Mouse (Mus musculus) midbrain, embryonic 15.5 days (tissue): ENCODE data around the gene Tmem26. TPM values are rescaled to one million over a fixed set of nuclear protein-coding genes. Genes with fewer than 3 reads are reported as not detected.

Experiments used
- ATAC-seq: fragments of 200-750 bp; cut with Nextera tagmentation; replicated peaks from 2 replicates; pipeline ENCODE4 v1.8.0; 2017; ENCODE audit warnings: moderate TSS enrichment
- H3K27ac ChIP-seq: fragments of 300-500 bp; sonication (generic); 2 replicates; pipeline ENCODE4 v1.5.1; 2015; ENCODE audit warnings: mild to moderate bottlenecking, inconsistent platforms
- H3K27me3 ChIP-seq: fragments of 300-500 bp; sonication (generic); replicated peaks from 2 replicates; pipeline ENCODE4 v1.6.1; 2015; ENCODE audit warnings: inconsistent platforms
- H3K36me3 ChIP-seq: fragments of 300-500 bp; sonication (generic); replicated peaks from 2 replicates; pipeline ENCODE4 v1.6.1; 2015; ENCODE audit warnings: inconsistent platforms
- H3K4me1 ChIP-seq: fragments of 300-500 bp; sonication (generic); 2 replicates; pipeline ENCODE4 v1.6.1; 2015; ENCODE audit warnings: inconsistent platforms
- H3K4me2 ChIP-seq: fragments of 300-500 bp; sonication (generic); 2 replicates; pipeline ENCODE4 v1.6.1; 2015; ENCODE audit warnings: inconsistent platforms, mild to moderate bottlenecking, moderate library complexity
- H3K4me3 ChIP-seq: fragments of 300-500 bp; sonication (generic); 2 replicates; pipeline ENCODE4 v1.5.1; 2015; ENCODE audit warnings: mild to moderate bottlenecking, inconsistent platforms
- H3K9ac ChIP-seq: fragments of 300-500 bp; sonication (generic); 2 replicates; pipeline ENCODE4 v1.6.1; 2015; ENCODE audit warnings: mild to moderate bottlenecking, inconsistent platforms
- H3K9me3 ChIP-seq: fragments of 300-500 bp; sonication (generic); 2 replicates; pipeline ENCODE4 v1.6.1; 2016; ENCODE audit warnings: inconsistent platforms
- WGBS: fragments of 180-500 bp; shearing (Covaris S2); methylation state at CpG from one replicate; pipeline ENCODE4 v1.1.7; 2015; ENCODE audit warnings: mixed read lengths; 5-methylcytosine and 5-hydroxymethylcytosine counted together
- polyA plus RNA-seq: library from polyadenylated mRNA; unstranded; fragments of >200 nt; fragmentation: Nextera tagmentation; extraction: Ambion mirVana; gene quantifications from 2 replicates; pipeline ENCODE4 v1.2.1, GENCODE M21; 2015

The Tmem26 gene
- polyA plus RNA-seq, 1 experiment from 2014 or later = 4.9 TPM

DNA sequence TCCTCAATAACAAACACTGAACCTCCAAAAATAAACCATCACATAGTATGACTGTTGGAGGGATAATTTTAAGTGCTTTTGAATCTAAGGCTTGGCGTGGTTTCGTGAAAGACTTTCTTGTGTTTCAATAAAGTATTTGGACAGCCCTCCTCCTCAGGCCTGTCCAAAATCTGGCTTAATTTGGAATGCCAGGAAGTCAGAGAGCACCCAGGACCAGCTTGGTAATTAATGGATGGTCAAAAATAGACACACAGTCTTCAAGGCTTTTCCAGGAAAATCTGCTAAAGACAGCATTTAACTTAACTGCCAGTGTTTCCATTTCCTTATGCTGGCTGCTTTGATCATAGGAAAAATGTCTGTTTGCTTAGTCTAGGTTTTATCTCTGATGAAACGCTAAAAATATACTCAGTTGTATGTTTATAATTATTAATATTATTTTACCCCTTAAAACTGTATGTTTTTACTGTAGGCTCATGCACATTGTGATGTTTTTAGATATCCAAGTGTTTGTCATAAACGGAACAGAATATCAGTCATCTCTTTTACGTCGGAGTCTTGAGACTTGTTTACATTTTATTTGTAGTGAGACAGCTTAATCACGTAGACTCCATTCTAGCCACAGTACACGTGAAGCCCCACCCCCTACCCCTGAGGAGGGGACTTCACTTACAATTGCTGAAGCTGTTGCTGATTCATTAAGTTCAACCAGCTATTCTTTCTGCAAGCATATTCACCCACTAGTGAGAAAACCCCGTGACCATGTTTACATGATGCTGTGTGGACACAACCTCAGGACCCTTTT, 57.8 kb downstream of the Tmem26 start:
- 85% methylated on average over 9 of the region's 9 CpGs for WGBS
- no peaks in the 10 kb centered on the region for H3K27me3 ChIP-seq
- H3K27ac ChIP-seq = no peak overlapping the region
- no peak overlapping the region for H3K9ac ChIP-seq
- H3K4me1 ChIP-seq = no peaks in the 10 kb centered on the region
- H3K9me3 ChIP-seq = no peaks in the 10 kb centered on the region
- no peak overlapping the region for H3K4me3 ChIP-seq
- ATAC-seq = no peak
- no peak overlapping the region for H3K4me2 ChIP-seq
- no peaks in the 10 kb centered on the region for H3K36me3 ChIP-seq

DNA sequence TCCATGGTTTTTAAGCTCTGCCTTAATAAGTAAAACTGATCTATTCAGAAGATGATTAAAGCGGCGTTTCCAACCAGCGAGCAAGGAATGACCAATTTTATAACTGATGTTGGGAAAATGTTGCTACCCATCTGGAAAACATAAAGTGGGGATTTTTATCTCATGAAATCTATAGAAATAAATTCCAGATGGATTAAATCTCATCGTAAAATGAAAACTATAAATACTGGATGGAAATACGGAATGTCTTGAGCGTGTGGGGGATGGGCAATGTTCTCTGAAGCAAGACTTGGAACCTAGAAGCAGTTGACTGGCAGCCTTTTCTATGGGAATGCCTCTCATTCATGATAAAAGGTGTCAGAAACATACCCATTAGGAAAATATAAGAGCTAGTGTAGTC, 59.3 kb downstream of the Tmem26 start:
- Histone ChIP-seq H3K36me3 (no peaks in the 10 kb centered on the region), H3K4me1 (no peaks in the 10 kb centered on the region), H3K9ac (no peak overlapping the region), H3K27me3 (no peaks in the 10 kb centered on the region), H3K9me3 (no peaks in the 10 kb centered on the region), H3K4me3 (no peak overlapping the region), H3K27ac (no peak overlapping the region), H3K4me2 (no peak overlapping the region)
- 89% methylated on average over 6 of the region's 6 CpGs for WGBS
- no peak for ATAC-seq

DNA sequence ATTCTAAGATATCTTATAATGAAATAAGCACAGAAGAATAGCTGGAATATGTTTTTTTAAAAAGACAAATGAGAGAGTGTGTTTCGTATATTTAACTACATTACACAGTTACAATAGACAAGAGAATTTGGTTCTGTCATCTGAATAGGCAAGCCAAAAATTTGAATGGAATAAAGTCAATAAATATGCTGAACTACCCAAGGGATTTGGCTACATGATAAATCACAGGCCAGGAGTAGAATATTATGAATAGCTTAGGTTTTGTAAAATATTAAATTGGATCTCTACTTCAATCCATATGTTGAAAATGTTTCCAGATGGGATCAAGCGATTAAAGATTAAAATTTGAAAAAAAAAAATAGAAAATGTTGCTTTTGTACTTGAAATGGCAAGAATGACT, 60.4 kb downstream of the Tmem26 start:
- no peak for ATAC-seq
- 93% methylated on average over 2 of the region's 2 CpGs for WGBS
- Histone ChIP-seq H3K36me3 (no peaks in the 10 kb centered on the region), H3K27me3 (no peaks in the 10 kb centered on the region), H3K9ac (no peak overlapping the region), H3K4me2 (no peak overlapping the region), H3K27ac (no peak overlapping the region), H3K4me1 (no peaks in the 10 kb centered on the region), H3K9me3 (no peaks in the 10 kb centered on the region), H3K4me3 (no peak overlapping the region)

DNA sequence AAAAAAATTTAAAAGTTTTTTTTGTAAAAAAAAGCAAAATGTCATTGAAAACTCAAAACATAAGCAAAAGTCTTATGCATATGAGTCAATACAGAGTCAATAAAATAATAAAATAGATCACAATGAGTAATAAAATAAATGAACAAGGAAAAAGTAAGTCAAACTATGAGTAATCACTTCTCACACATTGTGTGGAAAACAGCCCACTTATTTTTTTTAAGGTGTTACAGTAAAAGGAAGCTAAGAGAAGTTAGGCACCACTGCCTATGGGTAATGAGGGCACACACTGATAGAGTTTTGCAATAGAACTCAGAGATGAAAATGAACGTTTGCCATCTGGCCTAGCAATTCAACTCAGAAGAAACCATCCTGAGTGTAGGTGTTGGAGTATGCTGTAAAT, 61.0 kb downstream of the Tmem26 start:
- no peak overlapping the region for H3K27ac ChIP-seq
- no peak overlapping the region for H3K4me3 ChIP-seq
- H3K4me2 ChIP-seq = no peak overlapping the region
- H3K4me1 ChIP-seq = no peaks in the 10 kb centered on the region
- 90% methylated on average over 1 of the region's 1 CpGs for WGBS
- no peak for ATAC-seq
- H3K9me3 ChIP-seq = no peaks in the 10 kb centered on the region
- H3K9ac ChIP-seq = no peak overlapping the region
- H3K27me3 ChIP-seq = no peaks in the 10 kb centered on the region
- no peaks in the 10 kb centered on the region for H3K36me3 ChIP-seq

DNA sequence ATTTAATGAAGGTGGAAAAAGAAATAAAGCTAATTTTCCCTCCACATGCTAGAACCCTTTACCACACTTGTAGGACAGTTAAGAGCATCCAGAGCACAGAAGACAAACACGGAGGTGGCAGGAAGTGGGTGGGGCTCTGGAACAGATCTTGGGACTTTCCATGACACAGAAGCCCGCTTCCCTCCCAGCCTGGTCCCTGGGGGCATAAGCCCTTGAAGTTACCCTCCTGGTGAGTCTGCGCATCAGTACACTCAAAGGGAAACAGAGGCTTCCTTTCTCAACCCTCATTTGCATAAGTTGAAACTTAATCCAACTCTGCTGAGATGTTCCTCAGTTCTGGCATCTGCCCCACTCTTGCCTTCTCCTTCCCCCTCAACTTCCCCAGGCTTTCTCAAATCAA, 72.0 kb downstream of the Tmem26 start:
- Histone ChIP-seq H3K9me3 (no peaks in the 10 kb centered on the region), H3K36me3 (no peaks in the 10 kb centered on the region), H3K4me2 (no peak overlapping the region), H3K4me3 (no peak overlapping the region), H3K9ac (no peak overlapping the region), H3K27ac (no peak overlapping the region), H3K4me1 (peaks cover under 1% of the 10 kb centered on the region; the same call in 1 of the 2 replicates), H3K27me3 (no peaks in the 10 kb centered on the region)
- 19% methylated on average over 3 of the region's 3 CpGs for WGBS
- no peak for ATAC-seq

DNA sequence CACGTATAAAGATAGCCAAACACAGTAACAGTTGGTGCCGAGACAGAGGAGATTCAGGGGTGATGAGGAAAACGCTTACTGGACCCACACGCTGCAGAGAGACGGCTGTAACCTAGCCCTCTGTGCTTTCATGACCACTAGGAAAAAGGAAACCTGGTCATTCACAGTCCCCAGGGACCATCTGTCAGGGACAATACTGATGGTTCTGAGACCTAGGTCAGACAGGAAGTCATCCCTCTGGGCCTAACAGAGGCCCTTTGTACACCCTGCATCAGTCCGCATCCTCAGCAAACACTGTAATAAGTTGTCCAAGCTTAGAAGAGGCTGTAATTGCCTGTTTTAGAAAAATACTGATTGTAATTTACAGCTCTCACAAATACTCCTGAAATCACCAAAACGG, 76.4 kb downstream of the Tmem26 start:
- H3K27ac ChIP-seq = no peak overlapping the region
- H3K9ac ChIP-seq = no peak overlapping the region
- H3K4me2 ChIP-seq = no peak overlapping the region
- no peaks in the 10 kb centered on the region for H3K36me3 ChIP-seq
- peaks cover 3% of the 10 kb centered on the region; the same call in 1 of the 2 replicates for H3K4me1 ChIP-seq
- 76% methylated on average over 7 of the region's 7 CpGs for WGBS
- no peak overlapping the region for H3K4me3 ChIP-seq
- H3K9me3 ChIP-seq = no peaks in the 10 kb centered on the region
- no peaks in the 10 kb centered on the region for H3K27me3 ChIP-seq
- 0 out of 2 replicates have a peak, but pooled peaks have one; percentile 45 for ATAC-seq

DNA sequence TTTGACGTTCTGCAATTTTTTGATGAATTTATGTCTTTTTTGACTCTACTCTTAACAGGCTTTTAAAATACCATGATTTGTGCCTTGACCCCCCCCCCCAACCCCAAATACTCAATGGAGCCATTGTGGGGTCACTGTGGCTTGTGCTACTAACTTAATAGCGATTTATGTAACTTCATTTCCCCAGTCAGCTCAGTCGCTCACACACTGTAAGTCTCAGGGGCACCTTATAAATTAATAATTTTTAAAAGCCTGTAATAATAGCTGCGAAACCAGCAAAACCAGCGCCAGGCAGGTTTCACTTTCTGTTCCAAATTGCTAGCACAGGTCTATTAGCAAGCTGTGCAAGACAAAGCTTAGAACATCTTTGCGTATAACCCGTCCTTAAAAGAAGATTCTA, 76.9 kb downstream of the Tmem26 start:
- WGBS = 70% methylated on average over 7 of the region's 7 CpGs
- H3K36me3 ChIP-seq = no peaks in the 10 kb centered on the region
- no peak overlapping the region for H3K9ac ChIP-seq
- ATAC-seq = no peak; the same call in 1 of the 2 replicates
- H3K27me3 ChIP-seq = no peaks in the 10 kb centered on the region
- H3K4me3 ChIP-seq = no peak overlapping the region
- 0 out of 2 replicates have a peak overlapping the region, but pooled peaks have one; percentile 24 for H3K27ac ChIP-seq
- H3K4me1 ChIP-seq = peaks cover 3% of the 10 kb centered on the region; the same call in 1 of the 2 replicates
- H3K4me2 ChIP-seq = 0 out of 2 replicates have a peak overlapping the region, but pooled peaks have one; percentile 9
- H3K9me3 ChIP-seq = no peaks in the 10 kb centered on the region

DNA sequence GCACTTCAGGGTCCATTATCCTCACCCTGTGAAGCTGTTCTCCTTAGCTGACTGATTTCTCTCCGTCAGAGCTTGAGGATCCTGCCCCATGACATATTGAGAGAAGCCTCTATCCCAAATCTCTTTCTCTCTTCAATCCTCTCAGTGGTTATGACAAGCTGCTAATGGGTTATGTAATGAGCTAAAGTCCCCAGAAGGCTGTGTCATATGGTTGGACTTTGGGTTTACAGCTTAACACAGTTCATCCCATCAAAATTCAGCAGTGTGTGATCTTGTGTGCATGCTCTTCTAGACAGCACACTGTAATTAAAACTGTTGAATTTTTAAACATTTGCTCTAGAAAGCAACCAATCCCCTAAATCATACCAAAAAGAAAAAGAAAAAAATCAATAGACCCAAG, 82.9 kb downstream of the Tmem26 start:
- no peak for ATAC-seq

DNA sequence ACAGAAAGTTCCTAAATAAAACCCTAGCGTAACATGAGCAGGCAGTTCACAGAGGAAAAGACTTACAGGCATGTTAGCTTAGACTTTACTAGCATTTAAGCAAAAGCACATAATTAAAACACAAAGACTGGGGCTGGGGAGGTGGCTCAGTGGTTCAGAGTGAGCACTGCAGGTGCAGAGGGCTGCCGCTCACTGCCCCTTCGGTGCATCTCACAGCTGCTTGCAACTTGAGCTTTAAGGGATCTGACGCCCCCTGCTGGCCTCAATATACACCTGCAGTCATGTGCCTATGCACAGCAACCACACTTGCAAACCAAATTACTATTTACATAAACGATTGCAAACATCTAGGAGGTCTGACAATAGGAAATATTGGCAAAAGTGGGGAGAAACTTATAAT, 87.5 kb downstream of the Tmem26 start:
- no peak overlapping the region for H3K4me2 ChIP-seq
- no peaks in the 10 kb centered on the region for H3K36me3 ChIP-seq
- no peak for ATAC-seq
- H3K4me3 ChIP-seq = no peak overlapping the region
- no peaks in the 10 kb centered on the region for H3K27me3 ChIP-seq
- H3K4me1 ChIP-seq = no peaks in the 10 kb centered on the region
- H3K27ac ChIP-seq = no peak overlapping the region
- 86% methylated on average over 5 of the region's 5 CpGs for WGBS
- H3K9ac ChIP-seq = no peak overlapping the region
- H3K9me3 ChIP-seq = no peaks in the 10 kb centered on the region

More for the DNA sequence above, 82.9 kb downstream of the Tmem26 start:
- no peaks in the 10 kb centered on the region for H3K9me3 ChIP-seq
- no peaks in the 10 kb centered on the region for H3K36me3 ChIP-seq
- no peak overlapping the region for H3K27ac ChIP-seq
- no peaks in the 10 kb centered on the region for H3K4me1 ChIP-seq
- H3K4me2 ChIP-seq = no peak overlapping the region
- no peaks in the 10 kb centered on the region for H3K27me3 ChIP-seq
- H3K4me3 ChIP-seq = no peak overlapping the region
- no peak overlapping the region for H3K9ac ChIP-seq
- WGBS = 64% methylated on average over 1 of the region's 1 CpGs

DNA sequence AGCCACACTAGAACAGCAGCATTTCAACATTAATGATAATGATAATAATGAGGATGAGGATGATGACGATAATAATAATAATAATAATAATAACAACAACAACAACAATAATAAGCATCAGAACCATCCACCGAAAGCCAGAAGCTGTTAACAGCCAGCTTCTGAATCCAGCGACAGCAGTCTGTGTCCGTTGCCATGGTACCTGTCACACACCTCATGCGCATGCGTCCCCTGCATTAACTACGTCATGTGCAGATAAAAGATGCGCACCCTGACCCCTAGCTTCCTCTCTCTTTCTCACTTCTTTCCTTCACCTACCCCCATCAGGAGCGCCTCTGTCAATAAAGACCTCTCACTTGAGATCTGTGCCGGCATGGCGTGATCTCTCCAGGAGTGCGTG, 89.3 kb downstream of the Tmem26 start:
- H3K4me1 ChIP-seq = no peaks in the 10 kb centered on the region
- no peaks in the 10 kb centered on the region for H3K27me3 ChIP-seq
- H3K9ac ChIP-seq = no peak overlapping the region
- H3K9me3 ChIP-seq = no peaks in the 10 kb centered on the region
- no peaks in the 10 kb centered on the region for H3K36me3 ChIP-seq
- H3K4me2 ChIP-seq = no peak overlapping the region
- no peak for ATAC-seq
- H3K4me3 ChIP-seq = no peak overlapping the region
- 80% methylated on average over 12 of the region's 12 CpGs for WGBS
- no peak overlapping the region for H3K27ac ChIP-seq

DNA sequence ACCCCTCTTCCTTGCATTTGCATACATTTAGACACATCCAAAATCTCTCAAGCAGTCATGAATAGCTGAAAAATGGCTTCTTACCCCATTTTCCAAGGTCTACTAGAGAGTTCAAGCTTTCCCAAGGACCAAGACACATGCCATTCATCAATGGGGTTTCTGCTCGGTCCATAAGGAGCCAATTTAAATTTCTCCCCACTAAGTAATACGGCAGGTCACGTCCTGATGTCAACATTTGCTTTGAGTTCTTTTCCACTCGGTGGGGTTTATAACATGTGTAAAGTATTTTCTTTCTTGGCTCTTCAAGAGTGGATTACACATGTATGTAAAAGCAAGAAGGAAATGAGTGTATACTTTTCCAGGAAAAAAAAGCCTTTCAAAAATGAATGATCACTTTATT, 93.8 kb downstream of the Tmem26 start:
- H3K4me2 ChIP-seq = no peak overlapping the region
- H3K27me3 ChIP-seq = no peaks in the 10 kb centered on the region
- H3K4me1 ChIP-seq = no peaks in the 10 kb centered on the region
- H3K9me3 ChIP-seq = no peaks in the 10 kb centered on the region
- no peak overlapping the region for H3K9ac ChIP-seq
- H3K4me3 ChIP-seq = no peak overlapping the region
- H3K27ac ChIP-seq = no peak overlapping the region
- no peak for ATAC-seq
- H3K36me3 ChIP-seq = no peaks in the 10 kb centered on the region
- 85% methylated on average over 4 of the region's 4 CpGs for WGBS

DNA sequence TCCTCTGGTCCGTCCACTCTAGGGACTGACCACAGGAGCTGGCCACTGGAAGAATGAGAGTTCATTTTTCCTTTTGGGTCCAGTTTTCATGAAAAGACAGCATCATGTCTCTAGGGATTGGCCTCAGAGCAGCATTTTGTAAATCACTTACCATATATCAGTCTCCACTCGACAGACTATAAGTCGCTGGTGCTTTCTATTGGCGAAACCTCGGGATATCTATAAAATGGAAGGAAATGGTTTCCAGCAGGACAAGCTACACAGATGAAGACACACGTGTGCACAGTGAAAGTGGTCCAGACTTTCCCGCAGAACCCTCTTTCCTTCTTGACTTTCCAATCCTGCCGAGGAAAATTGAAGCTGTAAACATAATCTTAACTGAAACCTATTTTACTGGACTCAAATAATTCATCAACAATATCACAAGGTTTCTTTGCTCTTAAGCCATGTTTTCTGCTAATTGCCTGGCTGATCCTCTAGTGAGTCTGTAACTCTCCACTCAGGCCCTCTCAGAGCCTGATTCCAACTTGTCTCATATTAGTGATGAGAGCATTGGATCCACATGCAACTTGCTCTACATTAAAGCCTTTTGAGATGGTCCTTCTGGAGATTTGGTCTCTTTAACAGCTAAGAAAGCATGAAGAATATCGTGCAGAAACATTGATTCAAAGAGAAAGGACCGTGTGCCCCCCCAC, 94.8 kb downstream of the Tmem26 start:
- Histone ChIP-seq H3K4me1 (no peaks in the 10 kb centered on the region), H3K36me3 (no peaks in the 10 kb centered on the region), H3K27me3 (no peaks in the 10 kb centered on the region), H3K9ac (no peak overlapping the region), H3K4me2 (no peak overlapping the region), H3K9me3 (no peaks in the 10 kb centered on the region), H3K27ac (no peak overlapping the region), H3K4me3 (no peak overlapping the region)
- ATAC-seq = no peak
- WGBS = 86% methylated on average over 10 of the region's 10 CpGs

DNA sequence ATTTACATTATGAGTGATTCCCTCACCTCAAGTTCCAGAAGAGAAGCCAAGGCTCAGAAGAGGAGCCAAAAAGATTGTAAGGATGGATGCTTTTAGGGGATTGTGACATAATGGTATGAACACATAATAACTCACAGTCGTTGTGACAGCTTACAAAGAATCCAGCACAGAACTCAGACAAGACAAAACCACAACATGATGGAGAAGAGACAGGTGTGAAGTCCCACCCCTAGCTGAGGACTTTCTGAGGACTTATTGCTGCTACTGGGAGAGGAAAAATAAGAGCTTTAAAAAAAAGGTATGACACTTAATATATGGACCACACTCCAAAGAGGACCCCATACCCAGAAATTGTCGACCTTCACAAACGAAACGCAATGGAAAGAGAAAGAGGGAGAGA, 101.1 kb downstream of the Tmem26 start:
- no peaks in the 10 kb centered on the region for H3K27me3 ChIP-seq
- no peak overlapping the region for H3K4me2 ChIP-seq
- no peaks in the 10 kb centered on the region for H3K4me1 ChIP-seq
- ATAC-seq = no peak
- H3K9ac ChIP-seq = no peak overlapping the region
- WGBS = 93% methylated on average over 4 of the region's 4 CpGs
- H3K36me3 ChIP-seq = no peaks in the 10 kb centered on the region
- no peak overlapping the region for H3K27ac ChIP-seq
- H3K4me3 ChIP-seq = no peak overlapping the region
- no peaks in the 10 kb centered on the region for H3K9me3 ChIP-seq
